Mouse (Mus musculus) lung, postnatal 0 days (tissue): ENCODE data around the gene Pou5f1.

Experiments used
- CTCF ChIP-seq: IDR thresholded peaks from 2 replicates; pipeline ENCODE4 v1.5.1; 2016; ENCODE audit warnings: antibody characterized with exemption, mild to moderate bottlenecking
- EP300 ChIP-seq: IDR thresholded peaks from 2 replicates; pipeline ENCODE4 v1.6.1; 2016; ENCODE audit warnings: antibody characterized with exemption, mild to moderate bottlenecking, control low read depth

DNA sequence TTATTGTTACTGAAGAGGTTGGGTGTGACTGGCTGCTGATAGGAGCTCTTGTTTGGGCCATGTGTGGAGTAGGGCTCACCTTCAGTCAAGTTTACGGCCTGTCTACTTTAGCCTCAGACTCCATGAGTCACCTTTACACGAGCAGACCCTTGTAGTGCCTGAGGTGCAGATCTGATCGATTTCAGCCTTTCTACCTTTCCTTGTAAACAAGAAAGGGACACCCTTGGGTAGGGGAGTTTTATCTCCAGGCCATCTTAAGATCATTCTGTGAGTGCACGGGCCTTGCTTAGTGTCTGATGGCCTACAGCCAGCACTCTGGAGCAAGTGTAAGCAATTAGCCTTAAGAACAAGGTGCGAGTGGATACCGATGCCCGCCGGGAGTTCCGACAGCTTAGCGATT lies 1.1 kb downstream of the Pou5f1 start:
- TF ChIP-seq CTCF: no peak
- no peak for TF ChIP-seq EP300
